Mouse (Mus musculus): ENCODE results near the gene Zfp354b.

Zfp354b gene
- long read RNA-seq, experiment 1, partial matches to known transcripts = 0 of 3 reads
- long read RNA-seq, experiment 1, other reads (novel, unspliced or antisense) = 2 of 3 reads
- long read RNA-seq, experiment 2, partial matches to known transcripts = 0 of 2 reads
- long read RNA-seq, experiment 2, other reads (novel, unspliced or antisense) = 2 of 2 reads

GRCm38 (mm10) chr11:50931451-50931866 is at the start of gene Zfp354b:
TSS of gene Zfp354b (minus strand) at chr11:50931633.
- intact Hi-C loops (cut with DNase I) = no loop called here

GRCm38 (mm10) chr11:50977216-50977615 is 45.8 kb upstream of the Zfp354b start:
- intact Hi-C loops (cut with DNase I) = loop anchor here (5.0 kb wide), 1 partner anchor 55 kb away; no protein-coding TSS in a partner anchor

GRCm38 (mm10) chr11:50966230-50966629 is 34.8 kb upstream of the Zfp354b start, which contains the start of gene Olfr1378:
TSS of gene Olfr1378 (plus strand) at chr11:50966530.
- intact Hi-C loops (cut with DNase I) = no loop called here

GRCm38 (mm10) chr11:50964886-50965285 is 33.5 kb upstream of the Zfp354b start:
- intact Hi-C loops (cut with DNase I) = no loop called here

GRCm38 (mm10) chr11:50953665-50954064 is 22.2 kb upstream of the Zfp354b start, which contains the start of gene Prop1:
TSS of gene Prop1 (minus strand) at chr11:50953765.
- intact Hi-C loops (cut with DNase I) = no loop called here

- intact Hi-C loops (cut with DNase I) = no loop called here
Measured at GRCm38 (mm10) chr11:50952290-50952689, 20.9 kb upstream of the Zfp354b start.

- intact Hi-C loops (cut with DNase I) = loop anchor here (10.0 kb wide), 1 partner anchor 591 kb away; no protein-coding TSS in a partner anchor
Measured at GRCm38 (mm10) chr11:50943506-50943905, 12.1 kb upstream of the Zfp354b start, which contains the start of gene 4933414I15Rik. TSS of gene 4933414I15Rik (minus strand) at chr11:50943765.

- intact Hi-C loops (cut with DNase I) = loop anchor here (10.0 kb wide), 1 partner anchor 592 kb away; no protein-coding TSS in a partner anchor
Measured at GRCm38 (mm10) chr11:50942386-50942785, 11.0 kb upstream of the Zfp354b start.

- intact Hi-C loops (cut with DNase I) = loop anchor here (1.0 to 10.0 kb wide), 3 partner anchors 94 to 595 kb away; no protein-coding TSS in a partner anchor
Measured at GRCm38 (mm10) chr11:50939621-50940366, 8.4 kb upstream of the Zfp354b start.

GRCm38 (mm10) chr11:50938435-50938834 is 7.0 kb upstream of the Zfp354b start:
- intact Hi-C loops (cut with DNase I) = no loop called here

GRCm38 (mm10) chr11:50932040-50932439 is 607 bp upstream of the Zfp354b start:
- intact Hi-C loops (cut with DNase I) = no loop called here

GRCm38 (mm10) chr11:50931021-50931420 is 412 bp downstream of the Zfp354b start:
- intact Hi-C loops (cut with DNase I) = no loop called here

- intact Hi-C loops (cut with DNase I) = no loop called here
Measured at GRCm38 (mm10) chr11:50930469-50931014, 891 bp downstream of the Zfp354b start.

GRCm38 (mm10) chr11:50915671-50916320 is 15.6 kb downstream of the Zfp354b start, which contains the start of gene Zfp2:
TSS of gene Zfp2 (minus strand) at chr11:50916165.
- intact Hi-C loops (cut with DNase I) = no loop called here

GRCm38 (mm10) chr11:50914461-50914860 is 17.0 kb downstream of the Zfp354b start:
- intact Hi-C loops (cut with DNase I) = no loop called here

GRCm38 (mm10) chr11:50913301-50913700 is 18.1 kb downstream of the Zfp354b start:
- intact Hi-C loops (cut with DNase I) = no loop called here

- intact Hi-C loops (cut with DNase I) = no loop called here
Measured at GRCm38 (mm10) chr11:50908136-50908535, 23.3 kb downstream of the Zfp354b start.

- intact Hi-C loops (cut with DNase I) = no loop called here
Measured at GRCm38 (mm10) chr11:50897359-50897758, 34.1 kb downstream of the Zfp354b start.

GRCm38 (mm10) chr11:50892441-50892840 is 39.0 kb downstream of the Zfp354b start:
- intact Hi-C loops (cut with DNase I) = no loop called here

- intact Hi-C loops (cut with DNase I) = no loop called here
Measured at GRCm38 (mm10) chr11:50887390-50888128, 43.9 kb downstream of the Zfp354b start, which contains the start of gene Zfp454. TSS of gene Zfp454 (minus strand) at chr11:50887651.

- intact Hi-C loops (cut with DNase I) = no loop called here
Measured at GRCm38 (mm10) chr11:50886933-50887293, 44.5 kb downstream of the Zfp354b start.
